Mouse (Mus musculus) erythroblast, embryonic 14.5 days (primary cell): Measurements from ENCODE around the gene Itgb3.

Experiments used
- GATA1 ChIP-seq: IDR thresholded peaks from 2 replicates; pipeline ENCODE4 v1.6.1; 2012; ENCODE audit warnings: low read length, inconsistent platforms, mixed read lengths
- TAL1 ChIP-seq: IDR thresholded peaks from 3 replicates; pipeline ENCODE4 v1.6.1; 2012; ENCODE audit warnings: low read length, inconsistent platforms, mixed read lengths

DNA sequence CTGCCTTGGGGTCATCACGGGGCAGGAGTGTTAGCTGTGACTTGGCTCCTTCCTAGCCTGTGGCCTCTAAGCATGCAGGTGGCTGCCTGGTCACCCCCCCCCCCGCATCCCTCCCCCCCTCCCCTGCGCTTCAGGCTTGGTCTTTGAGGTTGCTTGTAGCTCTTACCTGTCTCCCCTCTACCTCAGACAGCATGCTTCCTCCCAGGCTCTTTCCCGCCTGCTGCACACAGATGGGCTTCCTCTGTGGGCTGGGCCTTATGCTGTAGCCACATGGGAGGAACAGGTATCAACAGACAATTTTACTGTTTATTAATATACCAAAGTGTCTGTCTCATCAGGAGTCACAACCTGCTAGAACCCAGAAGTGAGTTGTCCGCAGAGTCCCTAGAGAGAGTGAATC, 38.8 kb downstream of the Itgb3 start:
- TF ChIP-seq GATA1 (no peak), TAL1 (no peak)
